Mouse (Mus musculus) thymus, postnatal 4 days (tissue): ENCODE data around the gene Hecw2.

Experiments used
- DNase-seq: peaks from one replicate; pipeline ENCODE4 v3.0.0; 2021

The Hecw2 gene

GRCm38 (mm10) chr1:54194954-54195305 is at the start of gene Hecw2:
Hecw2 (minus strand) TSS chr1:54195168.
- DNase-seq: no peak

GRCm38 (mm10) chr1:54242722-54243121 is 47.8 kb upstream of the Hecw2 start:
- no peak for DNase-seq

GRCm38 (mm10) chr1:54220273-54220672 is 25.3 kb upstream of the Hecw2 start:
- no peak for DNase-seq

- DNase-seq: peak; percentile 55
These were observed 600 bp downstream of the Hecw2 start for GRCm38 (mm10) chr1:54194183-54194953.

- DNase-seq: no peak
These were observed 1.7 kb downstream of the Hecw2 start for GRCm38 (mm10) chr1:54193191-54193770.

- no peak for DNase-seq
These were observed 7.4 kb downstream of the Hecw2 start for GRCm38 (mm10) chr1:54187579-54187978.

GRCm38 (mm10) chr1:54186347-54186746 is 8.6 kb downstream of the Hecw2 start:
- DNase-seq: no peak

- no peak for DNase-seq
These were observed 14.3 kb downstream of the Hecw2 start for GRCm38 (mm10) chr1:54180663-54181062.

GRCm38 (mm10) chr1:54179179-54179578 is 15.8 kb downstream of the Hecw2 start:
- DNase-seq: no peak

- DNase-seq: no peak
These were observed 18.4 kb downstream of the Hecw2 start for GRCm38 (mm10) chr1:54176592-54176991.

GRCm38 (mm10) chr1:54168014-54168413 is 27.0 kb downstream of the Hecw2 start:
- DNase-seq: no peak

- DNase-seq: no peak
These were observed 35.4 kb downstream of the Hecw2 start for GRCm38 (mm10) chr1:54159531-54159930.

GRCm38 (mm10) chr1:54153216-54153786 is 41.7 kb downstream of the Hecw2 start:
- no peak for DNase-seq

GRCm38 (mm10) chr1:54145106-54145505 is 49.9 kb downstream of the Hecw2 start:
- DNase-seq: no peak

- DNase-seq: no peak
These were observed 61.0 kb downstream of the Hecw2 start for GRCm38 (mm10) chr1:54133802-54134436.

- DNase-seq: no peak
These were observed 66.1 kb downstream of the Hecw2 start for GRCm38 (mm10) chr1:54128714-54129431.

GRCm38 (mm10) chr1:54126991-54127742 is 67.8 kb downstream of the Hecw2 start:
- DNase-seq: no peak

- no peak for DNase-seq
These were observed 72.4 kb downstream of the Hecw2 start for GRCm38 (mm10) chr1:54122551-54122950.

GRCm38 (mm10) chr1:54121071-54121730 is 73.8 kb downstream of the Hecw2 start:
- DNase-seq: no peak

GRCm38 (mm10) chr1:54119638-54120320 is 75.2 kb downstream of the Hecw2 start:
- no peak for DNase-seq

- DNase-seq: peak; percentile 28
These were observed 76.5 kb downstream of the Hecw2 start for GRCm38 (mm10) chr1:54118342-54118973.
